Mouse (Mus musculus): ENCODE measurements around the gene Fkbp9.

GRCm38 (mm10) chr6:56837166-56837565 lies 5.3 kb downstream of the Fkbp9 start:
- TF ChIP-seq CTCF (IDR thresholded peaks at IDR 0.05) (no peak), EP300 (IDR thresholded peaks at IDR 0.05) (no peak)

Measured in lung, postnatal 0 days (tissue).